Mouse (Mus musculus) c-Kit-positive CD71-positive TER-119-positive erythroid progenitor cells, embryonic 14.5 days (primary cell): Measurements from ENCODE around the gene Eml2.

Experiments used
- DNase-seq: peaks from one replicate; pipeline ENCODE4 v3.0.0-alpha.2; 2013; ENCODE audit warnings: low spot score

Eml2 gene

DNA sequence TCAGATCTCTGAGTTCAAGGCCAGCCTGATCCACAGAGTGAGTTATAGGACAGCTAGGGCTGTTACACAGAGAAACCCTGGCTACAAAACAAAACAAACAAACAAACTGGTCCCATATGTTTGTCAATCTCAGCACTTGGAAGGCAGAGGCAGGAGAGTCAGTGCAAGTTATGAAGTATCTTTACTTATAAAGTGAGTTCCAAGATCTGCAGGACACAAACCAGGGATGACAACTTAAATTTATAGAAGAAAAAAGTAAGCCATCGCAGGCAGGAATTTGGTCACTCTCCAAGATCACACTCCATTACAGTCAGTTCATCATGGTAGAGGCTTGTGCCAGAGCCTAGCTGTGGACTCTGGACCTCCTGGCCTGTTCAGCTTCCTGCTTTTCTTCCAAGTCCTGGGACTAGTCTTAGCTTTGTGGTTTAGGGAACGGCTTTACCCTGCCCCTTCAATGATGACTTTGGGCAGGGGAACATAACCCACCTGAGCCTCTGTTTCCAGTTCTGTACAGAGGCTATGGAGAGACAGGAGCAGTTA is 53.9 kb downstream of the Eml2 start:
- no peak for DNase-seq

GRCm38 (mm10) chr7:19230899-19231298 is 54.7 kb downstream of the Eml2 start:
- DNase-seq = no peak

GRCm38 (mm10) chr7:19231849-19232248 is 55.6 kb downstream of the Eml2 start:
- no peak for DNase-seq

- DNase-seq = no peak
Observed at GRCm38 (mm10) chr7:19234652-19235051, 58.4 kb downstream of the Eml2 start.

- no peak for DNase-seq
Observed at GRCm38 (mm10) chr7:19235092-19235671, 59.0 kb downstream of the Eml2 start.

GRCm38 (mm10) chr7:19236411-19236810 is 60.2 kb downstream of the Eml2 start:
- no peak for DNase-seq

GRCm38 (mm10) chr7:19238344-19238743 is 62.1 kb downstream of the Eml2 start:
- DNase-seq = no peak

DNA sequence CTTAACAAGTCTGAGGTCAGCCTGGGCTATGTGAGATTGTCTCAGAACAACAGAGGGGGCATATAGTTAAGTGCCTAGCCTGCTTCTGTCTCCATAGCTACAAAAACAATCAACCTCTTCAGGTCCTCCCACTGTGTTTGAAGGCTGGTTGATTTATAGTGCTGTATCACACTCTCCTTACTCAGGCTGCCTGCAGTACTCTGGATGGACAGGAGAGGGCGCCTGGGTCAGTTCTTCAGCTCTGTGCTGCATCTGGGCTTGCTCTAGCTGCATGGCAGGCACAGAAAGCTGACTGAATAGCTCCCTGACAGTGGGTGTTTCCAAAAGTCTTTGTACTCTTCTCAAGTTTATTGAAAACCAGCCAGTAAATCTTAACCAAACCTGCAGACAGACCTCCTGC is 63.2 kb downstream of the Eml2 start:
- DNase-seq = peak; percentile 96

DNA sequence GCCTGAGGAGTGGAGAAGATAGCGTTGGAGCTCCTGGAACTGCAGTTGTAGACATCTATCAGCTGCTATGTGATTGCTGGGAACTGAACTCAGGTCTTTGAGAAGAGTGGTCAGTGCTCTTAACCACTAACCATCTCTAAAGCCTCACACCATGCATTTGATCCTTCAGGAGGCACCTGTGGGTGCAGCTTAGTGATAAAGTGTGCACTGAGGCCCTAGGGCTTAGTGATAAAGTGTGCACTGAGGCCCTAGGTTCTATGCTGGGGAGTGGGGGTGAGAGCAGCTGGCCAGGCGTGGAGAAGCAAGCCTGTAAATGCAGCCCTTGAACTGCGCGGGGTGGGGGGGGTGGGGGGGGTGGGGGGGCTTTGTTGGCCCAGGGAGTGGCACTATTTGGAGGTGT is 63.8 kb downstream of the Eml2 start:
- peak; percentile 74 for DNase-seq

DNA sequence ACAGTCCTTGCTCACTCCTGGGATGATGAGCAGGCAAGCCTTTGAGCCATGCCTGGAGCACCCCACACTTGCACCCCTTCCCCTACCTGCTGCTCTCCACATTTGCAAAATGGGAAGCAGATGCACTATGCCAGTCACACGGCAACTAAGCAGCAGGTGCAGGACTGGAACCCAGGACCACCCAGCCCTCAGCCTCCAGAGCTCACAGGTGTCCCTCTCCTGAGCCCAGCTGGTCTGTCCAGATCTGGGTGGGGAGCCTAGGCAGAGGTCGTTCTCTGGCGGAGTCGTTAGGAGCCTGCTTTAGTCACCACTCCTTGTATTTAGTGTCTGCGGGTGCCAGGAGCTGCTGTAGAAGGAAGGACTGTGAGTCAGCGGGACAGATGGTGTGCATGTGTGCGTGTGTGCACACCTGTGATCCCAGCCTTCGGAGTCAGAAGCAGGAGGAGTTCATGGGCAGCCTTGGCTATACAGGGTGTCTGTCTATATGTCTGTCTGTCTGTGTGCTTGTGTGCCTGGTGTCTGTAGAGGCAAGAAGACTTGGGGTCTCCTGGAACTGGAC is 64.8 kb downstream of the Eml2 start:
- no peak for DNase-seq

DNA sequence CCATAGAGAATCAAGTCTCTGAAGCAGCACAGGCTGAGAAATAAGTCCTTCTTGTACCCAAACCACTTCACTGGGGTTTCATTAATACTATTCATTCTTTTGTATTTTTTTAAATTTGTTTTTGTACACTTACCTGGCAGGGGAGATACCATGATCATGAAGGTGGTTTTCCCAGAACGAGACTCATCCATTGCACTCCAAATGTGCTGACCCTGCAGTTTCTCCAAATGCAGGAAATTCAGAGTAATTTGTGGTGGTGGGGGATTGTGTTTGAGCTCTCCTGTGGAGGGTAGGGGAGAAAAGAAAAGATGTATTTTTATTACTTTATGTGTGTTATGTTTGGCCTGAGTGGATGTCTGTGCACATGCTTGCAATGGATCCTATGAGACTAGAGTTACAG is 65.8 kb downstream of the Eml2 start:
- no peak for DNase-seq

GRCm38 (mm10) chr7:19243858-19244257 is 67.6 kb downstream of the Eml2 start:
- DNase-seq = no peak

GRCm38 (mm10) chr7:19245083-19245482 is 68.9 kb downstream of the Eml2 start:
- DNase-seq = no peak

DNA sequence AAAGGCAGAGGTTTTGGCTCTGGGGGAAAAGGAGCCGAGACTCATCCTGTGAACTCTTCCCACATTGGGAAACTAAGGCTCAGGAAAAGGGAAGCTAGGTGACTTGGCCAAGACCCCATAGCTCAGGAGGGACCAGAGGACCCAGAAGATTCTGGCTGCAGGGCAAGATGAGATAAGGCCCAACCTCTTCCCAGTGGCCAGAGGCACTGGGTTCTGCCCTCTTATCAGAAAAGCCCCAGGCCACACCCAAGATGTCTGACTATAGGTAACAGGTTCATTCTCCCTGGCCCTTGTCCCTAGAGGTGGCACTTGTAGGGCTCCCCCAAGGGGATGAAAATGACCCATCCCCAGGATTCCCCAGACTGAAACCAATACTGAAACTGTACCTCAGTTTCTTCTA is 70.6 kb downstream of the Eml2 start:
- peak; percentile 61 for DNase-seq

DNA sequence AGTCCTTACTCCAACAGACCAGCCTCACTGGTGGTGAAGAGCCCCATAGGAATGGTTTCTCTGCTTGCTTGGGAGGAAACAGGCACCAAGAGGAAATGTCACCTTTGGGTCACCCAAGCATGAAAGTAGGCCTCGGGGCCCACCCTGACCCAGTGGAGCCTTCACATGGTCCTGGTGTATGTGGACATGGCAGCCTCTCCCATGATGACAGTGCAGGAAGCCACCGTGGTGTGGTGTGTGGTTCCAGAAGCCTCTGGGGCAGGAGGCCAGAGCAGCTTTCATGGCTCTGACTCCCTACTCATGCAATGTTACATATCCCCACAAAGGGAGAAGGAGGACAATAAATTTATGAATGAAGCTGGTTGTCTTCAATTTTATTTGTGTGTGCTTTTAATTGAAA is 71.3 kb downstream of the Eml2 start:
- DNase-seq = no peak

GRCm38 (mm10) chr7:19252078-19252477 is 75.9 kb downstream of the Eml2 start:
- DNase-seq = no peak

DNA sequence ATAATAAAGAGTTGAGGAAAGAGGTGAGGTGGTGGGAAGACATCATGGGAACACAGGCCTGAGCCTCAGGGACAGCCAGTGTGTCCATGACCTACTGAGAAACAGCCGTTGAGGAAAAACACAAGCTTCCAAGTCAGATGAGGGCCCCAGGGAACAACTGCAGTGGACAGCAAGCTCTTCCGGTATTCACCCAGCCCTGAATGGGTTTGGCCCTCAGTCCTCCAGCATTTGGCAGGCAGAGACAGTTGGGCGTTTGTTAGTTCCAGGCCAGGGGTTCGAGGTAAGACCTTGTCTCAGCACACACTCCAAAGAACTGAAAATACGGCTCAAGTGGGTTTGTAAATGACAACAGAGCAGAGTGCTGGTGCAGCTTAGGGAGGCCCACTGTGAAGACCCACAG is 77.2 kb downstream of the Eml2 start:
- no peak for DNase-seq

DNA sequence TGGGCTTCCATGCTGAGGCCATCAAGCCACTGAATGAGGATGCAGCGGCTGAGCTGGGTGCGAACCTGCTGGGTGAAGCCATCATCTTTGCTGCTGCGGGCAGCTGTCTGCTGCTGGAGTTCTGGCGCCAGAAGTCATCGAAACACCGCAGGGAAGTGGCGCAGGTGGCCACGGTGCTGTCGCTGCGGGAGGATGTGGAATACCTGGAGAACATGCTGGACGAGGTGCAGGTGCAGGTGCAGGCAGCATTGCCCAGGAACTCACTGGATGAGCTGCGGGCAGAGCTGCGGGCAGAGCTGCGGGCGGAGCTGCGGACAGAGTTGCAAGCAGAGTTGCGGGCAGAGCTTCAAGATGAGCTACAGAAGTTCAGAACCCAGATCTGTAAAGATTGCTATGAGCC is 79.2 kb downstream of the Eml2 start:
- DNase-seq = no peak
